Mouse (Mus musculus) kidney, embryonic 16.5 days (tissue): ENCODE measurements around the gene Rbpjl. TPM values are rescaled to one million over a fixed set of nuclear protein-coding genes. Genes with fewer than 3 reads are reported as not detected.

Experiments used
- ATAC-seq: fragments of 200-750 bp; cut with Nextera tagmentation; 2 replicates; pipeline ENCODE4 v1.8.0; 2017; ENCODE audit warnings: moderate TSS enrichment; ENCODE audit not compliant: low FRiP score, low TSS enrichment
- H3K27ac ChIP-seq: fragments of 300-500 bp; sonication (generic); 2 replicates; pipeline ENCODE4 v1.5.1; 2014; ENCODE audit warnings: low read length
- H3K27me3 ChIP-seq: fragments of 300-500 bp; sonication (generic); 2 replicates; pipeline ENCODE4 v1.6.1; 2014; ENCODE audit warnings: low read length, control low read depth, mixed read lengths; ENCODE audit not compliant: insufficient read depth
- H3K36me3 ChIP-seq: fragments of 300-500 bp; sonication (generic); 2 replicates; pipeline ENCODE4 v1.6.1; 2014; ENCODE audit warnings: low read length, control low read depth, mixed read lengths; ENCODE audit not compliant: insufficient read depth
- H3K4me1 ChIP-seq: fragments of 300-500 bp; sonication (generic); 2 replicates; pipeline ENCODE4 v1.6.1; 2014; ENCODE audit warnings: low read length, control low read depth, mixed read lengths; ENCODE audit not compliant: insufficient read depth
- H3K4me2 ChIP-seq: fragments of 300-500 bp; sonication (generic); replicated peaks from 2 replicates; pipeline ENCODE4 v1.6.1; 2014; ENCODE audit warnings: low read depth, low read length
- H3K4me3 ChIP-seq: fragments of 300-500 bp; sonication (generic); 2 replicates; pipeline ENCODE4 v1.5.1; 2014; ENCODE audit warnings: mild to moderate bottlenecking, low read length
- H3K9ac ChIP-seq: fragments of 300-500 bp; sonication (generic); replicated peaks from 2 replicates; pipeline ENCODE4 v1.6.1; 2014; ENCODE audit warnings: low read length
- H3K9me3 ChIP-seq: fragments of 300-500 bp; sonication (generic); 2 replicates; pipeline ENCODE4 v1.6.1; 2016; ENCODE audit warnings: low read length, control low read depth
- WGBS: fragments of 180-500 bp; shearing (Covaris S2); extraction: QIAGEN DNeasy Blood & Tissue Kit; methylation state at CpG from one replicate; pipeline ENCODE4 v1.1.7; 2014; 5-methylcytosine and 5-hydroxymethylcytosine counted together
- polyA plus RNA-seq: library from polyadenylated mRNA; unstranded; fragments of >200 nt; fragmentation: Nextera tagmentation; extraction: Ambion mirVana; gene quantifications from 2 replicates; pipeline ENCODE4 v1.2.1, GENCODE M21; 2015

Gene Rbpjl
- polyA plus RNA-seq, 1 experiment from 2014 or later, result 0.29 TPM

DNA sequence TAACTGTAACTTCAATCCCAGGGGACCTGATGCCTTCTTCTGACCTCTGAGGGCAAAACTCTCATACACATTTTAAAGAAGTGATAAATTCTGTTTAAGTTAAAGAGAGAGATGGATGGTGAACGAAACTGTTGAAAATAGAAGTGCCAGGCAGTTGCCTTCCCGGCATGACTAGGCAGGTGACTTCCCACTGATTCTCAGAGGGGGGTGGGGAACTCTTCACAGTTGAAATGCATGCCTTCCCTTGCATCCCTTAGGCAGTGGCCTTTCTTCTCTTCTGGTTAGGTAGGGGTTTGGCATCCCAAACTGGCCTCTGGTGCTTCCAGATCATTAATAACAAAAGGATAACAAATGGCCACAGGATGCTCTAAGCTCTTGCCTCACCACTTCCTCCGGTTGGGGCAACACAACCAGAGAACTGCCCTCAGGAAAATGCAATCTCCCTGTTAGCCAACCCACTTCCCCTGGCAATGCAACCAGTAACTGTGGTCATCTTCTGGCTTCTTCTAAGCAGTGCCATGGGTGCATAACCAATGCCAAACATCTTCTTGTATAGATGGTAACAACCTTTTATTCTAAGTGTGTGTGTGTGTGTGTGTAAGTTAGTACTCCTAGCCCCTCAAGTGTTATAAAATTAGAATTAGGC lies 30.4 kb upstream of the Rbpjl start:
- Histone ChIP-seq H3K4me2 (no peak overlapping the region), H3K4me1 (no peaks in the 10 kb centered on the region), H3K9ac (no peak overlapping the region), H3K4me3 (no peak overlapping the region), H3K27ac (no peak overlapping the region), H3K9me3 (no peaks in the 10 kb centered on the region), H3K27me3 (no peaks in the 10 kb centered on the region), H3K36me3 (no peaks in the 10 kb centered on the region)
- 27% methylated on average over 3 of the region's 3 CpGs for WGBS
- ATAC-seq, result no peak

DNA sequence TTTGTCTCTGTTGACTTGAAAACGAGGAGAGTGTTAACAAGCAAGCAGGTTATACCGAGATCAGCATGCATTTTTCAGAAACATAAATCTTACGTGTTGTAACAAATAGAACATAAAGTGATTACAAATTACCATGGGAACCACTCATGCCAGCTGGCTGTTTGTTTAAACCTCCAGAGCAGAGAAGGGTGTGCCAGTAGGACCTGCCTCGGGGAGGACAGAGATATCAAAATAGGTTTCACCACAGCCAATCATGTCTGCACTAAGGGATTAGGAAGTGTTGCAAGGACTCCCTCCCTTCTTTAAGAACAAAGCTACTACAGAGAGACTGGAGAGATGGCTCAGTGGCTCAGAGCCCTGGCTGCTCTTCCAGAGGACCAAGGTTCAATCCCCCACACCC lies 29.8 kb upstream of the Rbpjl start:
- Histone ChIP-seq H3K9me3 (no peaks in the 10 kb centered on the region), H3K4me1 (no peaks in the 10 kb centered on the region), H3K27ac (no peak overlapping the region), H3K4me3 (no peak overlapping the region), H3K4me2 (no peak overlapping the region), H3K27me3 (no peaks in the 10 kb centered on the region), H3K36me3 (no peaks in the 10 kb centered on the region), H3K9ac (no peak overlapping the region)
- no peak for ATAC-seq
- WGBS, result 48% methylated on average over 4 of the region's 4 CpGs

DNA sequence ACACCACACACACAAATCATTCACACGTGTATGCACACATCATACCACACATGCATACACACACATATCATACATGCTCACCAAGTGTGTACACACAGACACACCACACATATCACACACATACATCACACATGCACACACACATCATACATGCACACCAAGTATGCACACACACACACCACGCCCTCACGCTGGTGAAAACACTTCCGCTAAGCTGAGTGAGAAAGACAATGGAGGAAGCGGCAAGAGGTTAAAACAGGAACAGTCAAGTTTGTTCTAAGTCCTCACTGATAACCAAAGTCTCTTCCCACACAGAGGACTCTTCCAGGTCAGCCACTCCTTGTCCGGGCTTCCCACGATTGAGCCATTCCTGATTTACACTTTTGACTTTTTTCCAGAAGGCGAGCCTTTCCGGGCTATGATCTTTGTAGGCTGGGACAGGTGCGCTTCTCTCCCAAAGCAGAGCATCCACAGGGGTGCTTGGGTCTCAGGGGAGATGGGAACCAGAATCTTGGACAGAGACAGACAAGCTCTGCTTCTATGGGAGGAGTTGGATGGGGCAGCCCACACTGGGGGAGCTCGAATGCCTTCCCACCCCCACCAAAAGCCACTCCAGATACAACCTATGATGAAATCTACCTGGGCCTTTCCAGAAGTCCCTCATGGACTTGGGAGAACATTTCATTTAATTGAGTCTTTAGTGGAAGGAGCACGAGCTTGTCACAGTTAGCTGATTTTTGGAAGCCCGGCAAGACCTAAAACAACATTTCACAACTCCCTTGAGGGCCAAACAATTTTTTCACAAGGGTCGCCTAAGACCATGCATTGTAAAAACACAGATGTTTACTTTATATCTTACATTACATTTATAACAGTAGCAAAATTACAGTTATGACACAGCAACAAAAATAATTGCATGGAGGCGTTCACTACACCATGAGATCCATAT lies 25.2 kb upstream of the Rbpjl start:
- no peak for ATAC-seq
- no peaks in the 10 kb centered on the region for H3K36me3 ChIP-seq
- no peak overlapping the region for H3K4me2 ChIP-seq
- H3K27ac ChIP-seq, result no peak overlapping the region
- no peaks in the 10 kb centered on the region for H3K4me1 ChIP-seq
- 80% methylated on average over 15 of the region's 15 CpGs for WGBS
- no peak overlapping the region for H3K9ac ChIP-seq
- H3K9me3 ChIP-seq, result no peaks in the 10 kb centered on the region
- H3K4me3 ChIP-seq, result no peak overlapping the region
- no peaks in the 10 kb centered on the region for H3K27me3 ChIP-seq

DNA sequence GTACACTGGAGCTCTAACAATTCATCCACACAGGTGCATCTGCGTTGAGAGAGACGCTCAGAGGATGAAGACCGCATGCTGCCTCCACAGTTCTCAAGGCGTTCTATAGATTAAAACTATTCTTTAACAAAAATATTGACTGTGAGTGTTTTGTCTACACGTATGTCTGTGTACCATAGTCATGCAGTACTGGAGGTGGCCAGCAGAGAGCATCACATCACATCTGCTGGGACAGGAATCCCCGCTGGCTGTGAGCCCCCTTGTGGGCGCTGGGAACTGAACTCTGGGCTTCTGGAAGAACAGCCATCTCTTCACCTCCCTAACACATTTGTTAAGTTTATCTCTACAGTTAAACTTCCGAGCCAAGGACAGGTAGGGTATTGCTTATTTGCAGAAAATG lies 21.2 kb upstream of the Rbpjl start:
- whole genome bisulfite sequencing, result 81% methylated on average over 8 of the region's 8 CpGs
- no peak overlapping the region for H3K4me3 ChIP-seq

DNA sequence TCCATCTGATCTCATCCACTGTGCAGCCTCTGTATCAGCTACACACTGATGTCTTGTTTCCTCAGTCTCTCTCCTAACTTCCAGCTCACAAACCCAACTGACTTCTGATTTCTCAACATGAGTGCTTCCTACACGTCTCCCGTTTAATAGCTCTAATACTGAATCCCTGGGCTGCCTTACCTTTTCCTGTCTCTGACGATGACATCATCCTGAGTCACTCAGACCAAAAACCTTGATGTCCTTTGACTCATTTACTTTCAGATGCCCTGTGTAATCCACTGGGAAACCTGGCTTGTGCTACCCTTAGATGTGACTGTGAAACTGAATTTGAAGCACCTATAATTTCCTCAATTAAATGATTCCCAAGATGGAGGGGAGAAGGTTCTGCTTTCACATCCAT lies 20.0 kb upstream of the Rbpjl start:
- Histone ChIP-seq H3K4me2 (no peak overlapping the region), H3K9me3 (no peaks in the 10 kb centered on the region), H3K9ac (no peak overlapping the region), H3K4me3 (no peak overlapping the region), H3K36me3 (no peaks in the 10 kb centered on the region), H3K27ac (no peak overlapping the region), H3K4me1 (peaks cover 8% of the 10 kb centered on the region; the same call in 1 of the 2 replicates), H3K27me3 (peaks cover 11% of the 10 kb centered on the region)
- WGBS, result 75% methylated on average over 3 of the region's 3 CpGs
- ATAC-seq, result no peak

More for the DNA sequence above, 21.2 kb upstream of the Rbpjl start:
- no peaks in the 10 kb centered on the region for H3K9me3 ChIP-seq
- H3K4me2 ChIP-seq, result no peak overlapping the region
- no peak overlapping the region for H3K27ac ChIP-seq
- H3K4me1 ChIP-seq, result peaks cover 8% of the 10 kb centered on the region; the same call in 1 of the 2 replicates
- no peak for ATAC-seq
- no peaks in the 10 kb centered on the region for H3K36me3 ChIP-seq
- peaks cover 3% of the 10 kb centered on the region; the same call in 1 of the 2 replicates for H3K27me3 ChIP-seq
- H3K9ac ChIP-seq, result no peak overlapping the region

DNA sequence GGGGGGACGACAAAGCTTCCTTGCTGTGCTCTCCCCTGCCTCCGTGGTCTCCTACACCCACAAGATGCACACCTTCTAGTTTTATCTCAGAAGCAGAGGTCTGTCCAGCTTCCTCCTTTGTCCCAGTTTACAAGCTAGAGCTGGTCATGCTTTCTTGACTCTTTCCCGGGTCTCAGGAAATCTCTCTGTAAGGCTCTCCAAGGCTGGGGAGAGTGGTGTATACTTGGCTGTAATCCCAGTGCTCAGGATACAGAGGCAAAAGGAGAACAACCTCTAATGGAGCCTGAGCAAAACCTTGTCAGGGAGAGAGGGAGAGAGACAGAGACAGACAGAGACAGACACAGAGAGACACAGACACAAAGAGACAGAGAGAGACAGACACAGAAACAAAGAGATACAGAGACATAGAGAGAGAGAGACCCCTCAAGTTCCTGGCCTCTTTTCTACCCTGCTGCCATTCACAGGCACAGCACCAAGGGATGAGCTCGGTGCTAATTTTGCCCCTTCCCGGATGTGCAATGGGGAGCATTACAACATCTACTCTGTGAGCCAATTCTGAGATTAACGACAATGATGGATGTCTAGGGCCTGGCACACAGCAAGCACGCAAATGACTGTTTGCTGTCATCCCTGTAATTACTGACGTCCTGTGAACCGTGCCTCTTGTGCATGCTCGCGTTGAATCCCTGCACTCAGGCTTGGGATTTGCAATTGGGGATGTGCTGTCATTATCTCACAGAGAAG lies 19.1 kb upstream of the Rbpjl start:
- no peak overlapping the region for H3K4me2 ChIP-seq
- H3K27me3 ChIP-seq, result peaks cover 20% of the 10 kb centered on the region
- H3K36me3 ChIP-seq, result no peaks in the 10 kb centered on the region
- no peak for ATAC-seq
- H3K4me3 ChIP-seq, result no peak overlapping the region
- WGBS, result 58% methylated on average over 11 of the region's 11 CpGs
- peaks cover 9% of the 10 kb centered on the region; the same call in 1 of the 2 replicates for H3K4me1 ChIP-seq
- no peak overlapping the region for H3K9ac ChIP-seq
- H3K27ac ChIP-seq, result no peak overlapping the region
- H3K9me3 ChIP-seq, result no peaks in the 10 kb centered on the region

DNA sequence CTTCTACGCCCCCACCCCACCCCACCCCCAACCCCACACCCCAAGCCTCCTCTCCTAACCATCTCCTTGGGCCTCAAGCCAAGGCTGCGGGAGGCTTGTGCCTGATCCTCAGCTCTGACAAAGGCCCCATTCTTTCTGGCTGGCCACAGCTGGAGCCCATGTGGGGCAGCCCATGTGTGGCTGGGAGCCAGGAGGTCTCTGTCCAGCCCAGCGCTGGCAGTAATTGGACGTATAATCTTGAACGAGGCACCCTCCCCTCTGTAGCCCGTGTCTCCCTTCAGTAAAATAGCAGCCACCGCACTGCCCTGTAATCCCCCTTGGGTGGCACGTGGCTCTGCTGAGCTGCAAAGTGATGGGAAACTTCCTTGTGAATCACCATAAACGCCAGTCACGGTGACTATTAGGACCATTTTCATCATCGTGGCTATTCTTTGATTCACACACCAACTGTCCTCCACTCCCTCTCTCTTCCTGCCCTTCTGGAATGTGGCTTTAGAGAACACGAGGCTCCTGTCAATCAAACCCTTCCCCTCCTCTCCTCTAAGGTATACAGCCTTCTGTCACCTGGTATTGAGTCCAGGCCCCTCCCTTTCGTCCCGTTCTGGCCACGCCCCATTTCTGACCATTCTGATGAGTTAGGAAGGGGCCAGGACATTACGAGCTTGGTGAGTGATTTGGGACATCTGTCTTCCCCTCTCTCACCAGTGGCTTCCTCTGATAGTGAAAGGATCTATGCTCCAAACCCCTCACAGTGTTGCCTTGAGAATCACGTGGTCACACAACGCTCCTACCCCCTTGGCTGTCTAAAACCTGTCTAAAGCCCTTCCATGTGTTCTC lies 16.8 kb upstream of the Rbpjl start:
- WGBS, result 17% methylated on average over 18 of the region's 18 CpGs
- no peak overlapping the region for H3K27ac ChIP-seq
- no peaks in the 10 kb centered on the region for H3K9me3 ChIP-seq
- H3K9ac ChIP-seq, result no peak overlapping the region
- no peaks in the 10 kb centered on the region for H3K36me3 ChIP-seq
- peak overlapping the region; percentile 7; the same call in 1 of the 2 replicates for H3K4me2 ChIP-seq
- ATAC-seq, result peak; percentile 32; the same call in 1 of the 2 replicates
- peaks cover 29% of the 10 kb centered on the region for H3K27me3 ChIP-seq
- H3K4me3 ChIP-seq, result 0 out of 2 replicates have a peak overlapping the region, but pooled peaks have one; percentile 4
- H3K4me1 ChIP-seq, result peaks cover 14% of the 10 kb centered on the region; the same call in 1 of the 2 replicates

DNA sequence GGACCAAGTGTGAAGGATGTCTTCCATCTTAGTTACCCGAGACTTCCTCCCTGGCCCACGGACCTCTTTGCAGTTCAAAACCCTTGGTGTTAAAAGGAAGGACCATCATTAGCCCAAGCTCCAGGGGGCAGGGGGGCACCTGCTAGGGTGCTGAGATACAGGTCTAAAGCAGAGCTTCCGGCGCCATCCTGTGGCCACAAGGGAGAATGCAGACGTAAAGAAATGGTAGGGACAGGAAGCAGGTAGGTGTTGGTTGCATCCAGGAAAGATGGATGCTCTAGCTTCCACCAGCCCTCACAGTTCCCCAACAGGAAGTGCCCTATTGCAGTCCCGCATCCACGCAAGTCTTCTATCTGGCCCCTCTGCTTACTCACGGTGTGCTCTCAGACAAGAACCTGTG lies 16.0 kb upstream of the Rbpjl start:
- Histone ChIP-seq H3K36me3 (no peaks in the 10 kb centered on the region), H3K4me2 (no peak overlapping the region), H3K9ac (no peak overlapping the region), H3K27me3 (peaks cover 29% of the 10 kb centered on the region), H3K9me3 (no peaks in the 10 kb centered on the region), H3K4me1 (peaks cover 14% of the 10 kb centered on the region; the same call in 1 of the 2 replicates), H3K27ac (no peak overlapping the region), H3K4me3 (no peak overlapping the region)
- 6% methylated on average over 8 of the region's 8 CpGs for WGBS
- no peak for ATAC-seq

DNA sequence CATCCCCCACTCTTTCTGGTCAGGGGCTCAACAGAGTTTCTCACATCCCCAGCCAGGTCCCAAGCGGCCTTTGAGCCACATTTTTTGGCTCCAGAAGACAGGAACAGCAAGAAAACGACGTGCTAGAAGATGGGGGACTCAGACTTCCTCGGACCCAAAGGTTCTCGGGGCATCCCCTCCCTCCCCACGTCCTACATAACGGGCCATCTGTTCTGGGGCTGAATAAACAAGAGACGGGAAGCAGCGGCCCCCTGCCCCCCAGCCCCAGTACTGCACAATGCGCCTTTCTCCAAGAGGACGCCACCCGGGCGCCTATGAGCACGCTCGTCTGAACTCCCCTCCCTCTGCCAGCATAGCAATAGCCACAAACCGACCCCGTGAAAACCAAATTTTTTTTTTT lies 13.9 kb upstream of the Rbpjl start, which contains the start of gene Slpi:
Gene Slpi, minus strand, starts transcription at position 76 of the 400 bp plus-strand sequence.
- H3K4me2 ChIP-seq, result peak within 1 kb of the TSS; percentile 61
- 0 out of 2 replicates have a peak within 1 kb of the TSS, but pooled peaks have one; percentile 40 for H3K9ac ChIP-seq
- H3K9me3 ChIP-seq, result no peaks in the 10 kb centered on the region
- H3K36me3 ChIP-seq, result no peaks in the 10 kb centered on the region
- H3K27me3 ChIP-seq, result peaks cover 29% of the 10 kb centered on the region
- peaks cover 14% of the 10 kb centered on the region; the same call in 1 of the 2 replicates for H3K4me1 ChIP-seq
- no peak within 1 kb of the TSS for H3K27ac ChIP-seq
- ATAC-seq, result peak; percentile 63; the same call in 1 of the 2 replicates
- H3K4me3 ChIP-seq, result peak within 1 kb of the TSS; percentile 51
- WGBS, result 0% methylated on average over 17 of the region's 17 CpGs
